ENCODE assay signal across 7 mouse cellular contexts in genomic region chr2:167503896-167504349, GRCm38 (mm10). TPM values are rescaled to one million over a fixed set of nuclear protein-coding genes. Genes with fewer than 3 reads are reported as not detected.
A peak's percentile ranks its signal among the peaks of the same experiment; 100 is the strongest.
DNase-seq lines count a peak whose midpoint lies in the region; ATAC-seq and TF ChIP-seq lines count a peak whose summit lies in the region.

No protein-coding gene starts in this region.

- H3K4me2 ChIP-seq in embryonic facial prominence, embryonic 14.5 days (ENCODE audit: low read depth, low read length), result peak overlapping the region; percentile 94
- peak overlapping the region; percentile 88 for H3K4me2 ChIP-seq in limb, embryonic 12.5 days
- peak overlapping the region; percentile 96 for H3K4me2 ChIP-seq in midbrain, embryonic 13.5 days (replicated peaks)

- WGBS in embryonic facial prominence, embryonic 14.5 days, result 2% methylated on average over 21 of the region's 32 CpGs
- 1% methylated on average over 32 of the region's 32 CpGs for WGBS in limb, embryonic 12.5 days
- WGBS in midbrain, embryonic 13.5 days, result 1% methylated on average over 32 of the region's 32 CpGs

- H3K9me3 ChIP-seq in ES-E14 (ENCODE audit: control insufficient read depth, insufficient read depth, low read depth, low read length), result no peaks in the 10 kb centered on the region
- H3K9me3 ChIP-seq in embryonic facial prominence, embryonic 14.5 days (ENCODE audit: control insufficient read depth, low read length), result no peaks in the 10 kb centered on the region
- H3K9me3 ChIP-seq in limb, embryonic 12.5 days, result no peaks in the 10 kb centered on the region
- H3K9me3 ChIP-seq in midbrain, embryonic 13.5 days, result no peaks in the 10 kb centered on the region

- in situ Hi-C loops in ES-E14 (cut with MboI; ENCODE audit: low sequenced_read_pairs in 2 of 2, unreplicated experiment in 2 of 2), result no loop called here

- H3K27me3 ChIP-seq in embryonic facial prominence, embryonic 14.5 days (replicated peaks; ENCODE audit: control insufficient read depth, insufficient read depth, low read length), result no peaks in the 10 kb centered on the region
- no peaks in the 10 kb centered on the region for H3K27me3 ChIP-seq in limb, embryonic 12.5 days
- no peaks in the 10 kb centered on the region for H3K27me3 ChIP-seq in midbrain, embryonic 13.5 days

- H3K36me3 ChIP-seq in ES-E14 (ENCODE audit: control insufficient read depth, insufficient read depth, low read length, poor library complexity, severe bottlenecking), result peaks cover 26% of the 10 kb centered on the region
- H3K36me3 ChIP-seq in embryonic facial prominence, embryonic 14.5 days (ENCODE audit: control insufficient read depth, insufficient read depth, low read length), result peaks cover 30% of the 10 kb centered on the region
- peaks cover 29% of the 10 kb centered on the region for H3K36me3 ChIP-seq in limb, embryonic 12.5 days
- H3K36me3 ChIP-seq in midbrain, embryonic 13.5 days, result peaks cover 24% of the 10 kb centered on the region

- peak overlapping the region; percentile 90 for H3K9ac ChIP-seq in ES-E14 (ENCODE audit: insufficient read depth, low read depth, low read length, poor library complexity, severe bottlenecking)
- peak overlapping the region; percentile 91 for H3K9ac ChIP-seq in embryonic facial prominence, embryonic 14.5 days (ENCODE audit: low read depth, low read length)
- peak overlapping the region; percentile 90 for H3K9ac ChIP-seq in limb, embryonic 12.5 days (replicated peaks)
- H3K9ac ChIP-seq in midbrain, embryonic 13.5 days (replicated peaks), result peak overlapping the region; percentile 98

- ATAC-seq in embryonic facial prominence, embryonic 14.5 days (ENCODE audit: low read depth), result 0 out of 2 replicates have a peak, but pooled peaks have one; percentile 1
- 0 out of 2 replicates have a peak, but pooled peaks have one; percentile 1 for ATAC-seq in limb, embryonic 12.5 days (ENCODE audit: insufficient number of reproducible peaks, insufficient read depth, low FRiP score, low TSS enrichment, low read depth)
- peak; percentile 32 for ATAC-seq in midbrain, embryonic 13.5 days

- no peak for DNase-seq in ES-E14 (ENCODE audit: low read depth, low spot score)
- DNase-seq in adrenal gland, adult 8-10 months, result peak; percentile 64
- DNase-seq in embryonic facial prominence, embryonic 14.5 days (ENCODE audit: low spot score), result no peak
- peak; percentile 59 to 66 for DNase-seq in heart, postnatal 36 days
- DNase-seq in thymus, postnatal 0 days (ENCODE audit: low spot score), result peak; percentile 39

- intact Hi-C loops in heart, postnatal 36 days (cut with DNase I), result no loop called here

- peak overlapping the region; percentile 87 to 95 for H3K4me3 ChIP-seq in ES-E14 (ENCODE audit: insufficient read depth in 1 of 2, low read depth in 1 of 2, low read length in 2 of 2, poor library complexity in 1 of 2, severe bottlenecking in 1 of 2)
- H3K4me3 ChIP-seq in embryonic facial prominence, embryonic 14.5 days (ENCODE audit: low read depth, low read length), result peak overlapping the region; percentile 100
- peak overlapping the region; percentile 97 for H3K4me3 ChIP-seq in limb, embryonic 12.5 days (replicated peaks)
- peak overlapping the region; percentile 96 for H3K4me3 ChIP-seq in midbrain, embryonic 13.5 days (replicated peaks)

- H3K27ac ChIP-seq in ES-E14 (ENCODE audit: insufficient read depth, low read depth, low read length, poor library complexity, severe bottlenecking), result peak overlapping the region; percentile 55; the same call in 1 of the 2 replicates
- peak overlapping the region; percentile 36 for H3K27ac ChIP-seq in embryonic facial prominence, embryonic 14.5 days (replicated peaks; ENCODE audit: low read depth, low read length)
- H3K27ac ChIP-seq in limb, embryonic 12.5 days, result peak overlapping the region; percentile 68
- peak overlapping the region; percentile 84 for H3K27ac ChIP-seq in midbrain, embryonic 13.5 days

- H3K4me1 ChIP-seq in ES-E14 (ENCODE audit: control insufficient read depth in 2 of 2, insufficient read depth in 2 of 2, low read length in 2 of 2, poor library complexity in 1 of 2), result peaks cover 2 to 15% of the 10 kb centered on the region in 2 experiments; a peak in 2 of 4 replicates
- peaks cover 9% of the 10 kb centered on the region for H3K4me1 ChIP-seq in embryonic facial prominence, embryonic 14.5 days (ENCODE audit: control insufficient read depth, insufficient read depth, low read length)
- peaks cover 30% of the 10 kb centered on the region for H3K4me1 ChIP-seq in limb, embryonic 12.5 days (replicated peaks)
- peaks cover 36% of the 10 kb centered on the region for H3K4me1 ChIP-seq in midbrain, embryonic 13.5 days (replicated peaks)

TF ChIP-seq in ES-E14, 5 proteins besides CTCF, POLR2A, EP300 and RAD21:
- TF ChIP-seq HCFC1 (IDR thresholded peaks at IDR 0.05; ENCODE audit: borderline replicate concordance, insufficient read depth, low read length) (no peak), ZNF384 (IDR thresholded peaks at IDR 0.05; ENCODE audit: low read depth, low read length) (no peak), CHD2 (IDR thresholded peaks at IDR 0.05; ENCODE audit: low read depth, low read length) (no peak), MAFK (IDR thresholded peaks at IDR 0.05; ENCODE audit: insufficient read depth, low read depth, low read length) (no peak), ZC3H11A (IDR thresholded peaks at IDR 0.05; ENCODE audit: borderline replicate concordance, low read depth, low read length) (no peak)
TF ChIP-seq in ES-E14: peak in this region for 0.

RNA-seq across cellular contexts. Expression of gene Spata2, which starts 11.2 kb away (rescaled TPM):
- total RNA-seq in ES-E14 (2012; rRNA removed), result 10.0 and 11.0 TPM in 2 replicates
- 10 to 100 TPM; 34.8 to 49.8 (median 38.9) TPM for total RNA-seq in adrenal gland, adult 8-10 months (2022)
- polyA plus RNA-seq in embryonic facial prominence, embryonic 14.5 days (2014; fragmentation: Nextera tagmentation; extraction: Ambion mirVana), result 13.0 and 14.2 TPM in 2 replicates
- 10 to 100 TPM; 13.6 to 14.6 TPM for total RNA-seq in heart, postnatal 36 days (2021)
- 14.9 and 15.1 TPM in 2 replicates for polyA plus RNA-seq in limb, embryonic 12.5 days (2016; fragmentation: Nextera tagmentation; extraction: Ambion mirVana)
- polyA plus RNA-seq in midbrain, embryonic 13.5 days (2015; fragmentation: Nextera tagmentation; extraction: Ambion mirVana), result 25.1 and 30.2 TPM in 2 replicates
- 17.8 and 19.4 TPM in 2 replicates for polyA plus RNA-seq in thymus, postnatal 0 days (2015; fragmentation: Nextera tagmentation; extraction: Ambion mirVana)

RNA-seq across cellular contexts. Expression of gene Rnf114, which starts 11.5 kb away (rescaled TPM):
- total RNA-seq in ES-E14 (2012; rRNA removed), result 39.3 and 48.1 TPM in 2 replicates
- 100 to 1,000 TPM in 2 of 4 experiments, 10 to 100 TPM in 2; 74.5 to 110 (median 100) TPM for total RNA-seq in adrenal gland, adult 8-10 months (2022)
- 65.3 and 75.0 TPM in 2 replicates for polyA plus RNA-seq in embryonic facial prominence, embryonic 14.5 days (2014; fragmentation: Nextera tagmentation; extraction: Ambion mirVana)
- 10 to 100 TPM; 68.2 to 70.1 TPM for total RNA-seq in heart, postnatal 36 days (2021)
- polyA plus RNA-seq in limb, embryonic 12.5 days (2016; fragmentation: Nextera tagmentation; extraction: Ambion mirVana), result 99.2 and 101 TPM in 2 replicates
- 154 and 165 TPM in 2 replicates for polyA plus RNA-seq in midbrain, embryonic 13.5 days (2015; fragmentation: Nextera tagmentation; extraction: Ambion mirVana)
- polyA plus RNA-seq in thymus, postnatal 0 days (2015; fragmentation: Nextera tagmentation; extraction: Ambion mirVana), result 138 and 145 TPM in 2 replicates

RNA-seq across cellular contexts. Expression of gene Snai1, which starts 34.1 kb away (rescaled TPM):
- 1.4 and 3.4 TPM in 2 replicates for total RNA-seq in ES-E14 (2012; rRNA removed)
- 1 to 10 TPM; 6.5 to 9.1 (median 7.6) TPM for total RNA-seq in adrenal gland, adult 8-10 months (2022)
- polyA plus RNA-seq in embryonic facial prominence, embryonic 14.5 days (2014; fragmentation: Nextera tagmentation; extraction: Ambion mirVana), result 64.1 and 69.7 TPM in 2 replicates
- total RNA-seq in heart, postnatal 36 days (2021), result 1 to 10 TPM; 1.5 to 2.0 TPM
- polyA plus RNA-seq in limb, embryonic 12.5 days (2016; fragmentation: Nextera tagmentation; extraction: Ambion mirVana), result 69.0 and 82.0 TPM in 2 replicates
- polyA plus RNA-seq in midbrain, embryonic 13.5 days (2015; fragmentation: Nextera tagmentation; extraction: Ambion mirVana), result 5.4 and 5.8 TPM in 2 replicates
- 2.6 and 3.6 TPM in 2 replicates for polyA plus RNA-seq in thymus, postnatal 0 days (2015; fragmentation: Nextera tagmentation; extraction: Ambion mirVana)

Comparison
In these comparisons a context has a peak if more than half of its experiments do, and no peak if none do; other contexts are left out.
1. DNase-seq: peak in adrenal gland, adult 8-10 months (single experiment), heart, postnatal 36 days (2 of 2) and thymus, postnatal 0 days (single experiment); none in ES-E14 (single experiment) and embryonic facial prominence, embryonic 14.5 days (single experiment).
2. Peak in every context shown above with its lines, with median percentiles within 50 percentile points of each other: H3K27ac ChIP-seq, H3K4me3 ChIP-seq, H3K9ac ChIP-seq, ATAC-seq and H3K4me2 ChIP-seq.